Mouse (Mus musculus) heart, adult 2 months (tissue): ENCODE results near the gene Kansl1.

Source experiments
- CTCF ChIP-seq: fragments of 200-600 bp; IDR thresholded peaks from 2 replicates; pipeline ENCODE4 v1.8.1; 2022; ENCODE audit warnings: antibody characterized with exemption, mild to moderate bottlenecking, moderate library complexity
- EP300 ChIP-seq: fragments of 200-500 bp; IDR thresholded peaks from 2 replicates; pipeline ENCODE4 v1.6.1; 2011; ENCODE audit warnings: low read depth, low read length, control low read depth; ENCODE audit not compliant: insufficient read depth
- POLR2A ChIP-seq: fragments of 200-500 bp; IDR thresholded peaks from 2 replicates; pipeline ENCODE4 v1.6.1; 2011; ENCODE audit warnings: mild to moderate bottlenecking, low read depth, low read length, control low read depth; ENCODE audit not compliant: insufficient read depth

DNA sequence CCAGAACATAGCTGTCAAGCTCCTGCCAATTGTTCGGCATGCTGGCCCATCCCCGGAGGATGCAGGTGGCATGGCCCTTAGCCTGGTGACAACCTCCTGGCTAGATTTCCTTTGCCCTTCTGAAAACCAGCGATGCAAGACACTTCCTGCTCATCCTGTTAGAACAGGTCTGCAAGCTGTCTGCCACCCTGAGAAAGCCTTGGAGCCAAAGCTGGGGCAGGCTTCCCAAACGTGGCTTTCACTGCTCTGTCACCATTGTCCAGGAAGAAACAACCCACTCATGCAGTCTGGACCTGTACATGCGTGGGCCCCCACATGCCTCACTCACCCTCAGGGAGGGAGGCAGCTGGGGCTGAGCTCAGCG is 179.8 kb downstream of the Kansl1 start:
- TF ChIP-seq POLR2A (no peak), CTCF (no peak), EP300 (no peak)
